Mouse (Mus musculus): Measurements from ENCODE around the gene Lmo4. TPM values are rescaled to one million over a fixed set of nuclear protein-coding genes. Genes with fewer than 3 reads are reported as not detected.

The Lmo4 gene
- total and polyA plus RNA-seq, 2 experiments from 2014 or later: 34.7 to 61.9 TPM

DNA sequence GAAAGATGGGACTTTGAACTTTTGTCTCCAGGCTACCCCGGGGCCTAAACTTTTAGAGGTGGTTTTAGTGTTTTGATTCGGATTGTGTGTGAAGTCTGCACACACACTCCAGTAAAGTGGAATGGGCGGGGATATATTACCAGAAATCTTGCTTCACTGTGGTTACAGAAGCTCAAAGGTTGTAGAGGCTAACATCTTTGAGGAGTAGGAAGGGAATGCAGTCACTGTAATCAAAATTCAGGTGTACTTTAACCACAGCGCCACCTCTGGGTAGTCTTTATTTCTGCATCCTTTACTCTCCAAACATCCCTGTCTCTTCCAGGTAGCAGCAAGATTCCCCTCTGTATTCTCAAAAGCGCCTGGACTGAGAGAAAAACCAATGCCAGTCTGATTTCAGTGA lies 2.5 kb upstream of the Lmo4 start:
- no peak overlapping the region for H3K4me2 ChIP-seq (ENCODE audit: low read depth, low read length)
- TF ChIP-seq CTCF (IDR thresholded peaks at IDR 0.05; ENCODE audit: low read depth) (peak; percentile 70), EP300 (IDR thresholded peaks at IDR 0.05; ENCODE audit: low read depth) (no peak)
- 55% methylated on average over 5 of the region's 5 CpGs for WGBS
- H3K4me1 ChIP-seq (ENCODE audit: control insufficient read depth, insufficient read depth): peaks cover 4% of the 10 kb centered on the region
- no peak overlapping the region for H3K27ac ChIP-seq (ENCODE audit: low read depth)
- no peak overlapping the region for H3K9ac ChIP-seq (replicated peaks; ENCODE audit: low read depth, low read length)
- no peaks in the 10 kb centered on the region for H3K27me3 ChIP-seq (ENCODE audit: control insufficient read depth, insufficient read depth, low read length)
- no peak overlapping the region for H3K4me3 ChIP-seq (ENCODE audit: low read depth, low read length)
- peak; percentile 60 for DNase-seq (ENCODE audit: low spot score)
- no peaks in the 10 kb centered on the region for H3K9me3 ChIP-seq (replicated peaks; ENCODE audit: control insufficient read depth, low read length)
- H3K36me3 ChIP-seq (replicated peaks; ENCODE audit: control insufficient read depth, insufficient read depth, low read length): no peaks in the 10 kb centered on the region
- ATAC-seq (ENCODE audit: insufficient read depth, low read depth): no peak

DNA sequence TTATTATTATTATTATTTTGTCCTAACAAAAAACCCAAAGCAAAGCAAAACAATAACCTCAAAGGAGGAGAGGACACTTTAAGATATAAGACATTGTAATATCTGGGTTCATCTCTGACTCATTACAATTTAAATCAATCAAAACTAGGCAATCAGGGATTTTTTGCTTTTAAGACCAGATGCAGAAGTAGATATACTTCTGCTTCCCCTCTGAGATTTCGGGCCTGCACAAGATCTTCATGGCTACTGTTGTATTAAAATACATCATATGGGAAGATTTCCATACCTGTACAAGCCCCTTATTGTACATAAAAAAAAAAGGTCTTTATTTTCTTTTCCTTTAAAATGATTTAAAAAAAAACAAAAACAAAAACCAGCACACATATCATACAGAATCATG lies 1.9 kb upstream of the Lmo4 start:
- peaks cover 4% of the 10 kb centered on the region for H3K4me1 ChIP-seq (ENCODE audit: control insufficient read depth, insufficient read depth)
- no peaks in the 10 kb centered on the region for H3K27me3 ChIP-seq (ENCODE audit: control insufficient read depth, insufficient read depth, low read length)
- H3K4me2 ChIP-seq (ENCODE audit: low read depth, low read length): no peak overlapping the region
- ATAC-seq (ENCODE audit: insufficient read depth, low read depth) (no peak), DNase-seq (ENCODE audit: low spot score) (no peak)
- TF ChIP-seq CTCF (IDR thresholded peaks at IDR 0.05; ENCODE audit: low read depth) (no peak), EP300 (IDR thresholded peaks at IDR 0.05; ENCODE audit: low read depth) (no peak)
- no peak overlapping the region for H3K9ac ChIP-seq (replicated peaks; ENCODE audit: low read depth, low read length)
- no peak overlapping the region for H3K4me3 ChIP-seq (ENCODE audit: low read depth, low read length)
- 98% methylated on average over 1 of the region's 1 CpGs for WGBS
- H3K9me3 ChIP-seq (replicated peaks; ENCODE audit: control insufficient read depth, low read length): no peaks in the 10 kb centered on the region
- no peak overlapping the region for H3K27ac ChIP-seq (ENCODE audit: low read depth)
- no peaks in the 10 kb centered on the region for H3K36me3 ChIP-seq (replicated peaks; ENCODE audit: control insufficient read depth, insufficient read depth, low read length)

DNA sequence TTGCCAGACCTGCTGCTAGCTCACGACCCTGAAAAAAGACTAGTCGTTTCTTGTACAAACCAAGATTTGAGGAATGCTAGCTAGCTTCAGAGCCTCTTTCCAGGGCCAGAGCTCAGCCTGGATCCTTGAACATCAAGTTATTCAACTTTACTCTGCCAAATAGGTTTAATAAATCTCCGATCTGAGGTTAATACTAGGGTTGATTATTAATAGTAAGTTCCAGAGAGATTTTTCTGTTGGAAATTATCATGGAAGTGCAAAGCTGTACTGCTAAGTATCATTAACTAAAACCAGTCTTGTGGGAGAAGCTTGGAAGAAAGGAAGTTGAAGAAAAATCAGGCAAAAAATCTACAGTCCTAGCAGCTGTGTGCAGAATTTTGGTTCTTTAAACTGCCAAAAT lies 1.2 kb upstream of the Lmo4 start:
- Histone ChIP-seq H3K4me2 (ENCODE audit: low read depth, low read length) (peak overlapping the region; percentile 93), H3K9ac (replicated peaks; ENCODE audit: low read depth, low read length) (peak overlapping the region; percentile 87; the same call in 1 of the 2 replicates), H3K4me3 (ENCODE audit: low read depth, low read length) (peak overlapping the region; percentile 70), H3K9me3 (replicated peaks; ENCODE audit: control insufficient read depth, low read length) (no peaks in the 10 kb centered on the region), H3K27ac (ENCODE audit: low read depth) (peak overlapping the region; percentile 97), H3K36me3 (replicated peaks; ENCODE audit: control insufficient read depth, insufficient read depth, low read length) (no peaks in the 10 kb centered on the region), H3K27me3 (ENCODE audit: control insufficient read depth, insufficient read depth, low read length) (no peaks in the 10 kb centered on the region), H3K4me1 (ENCODE audit: control insufficient read depth, insufficient read depth) (peaks cover 9% of the 10 kb centered on the region)
- ATAC-seq (ENCODE audit: insufficient read depth, low read depth) (no peak), DNase-seq (ENCODE audit: low spot score) (no peak)
- TF ChIP-seq CTCF (IDR thresholded peaks at IDR 0.05; ENCODE audit: low read depth) (no peak), EP300 (IDR thresholded peaks at IDR 0.05; ENCODE audit: low read depth) (no peak)
- 25% methylated on average over 3 of the region's 3 CpGs for WGBS

DNA sequence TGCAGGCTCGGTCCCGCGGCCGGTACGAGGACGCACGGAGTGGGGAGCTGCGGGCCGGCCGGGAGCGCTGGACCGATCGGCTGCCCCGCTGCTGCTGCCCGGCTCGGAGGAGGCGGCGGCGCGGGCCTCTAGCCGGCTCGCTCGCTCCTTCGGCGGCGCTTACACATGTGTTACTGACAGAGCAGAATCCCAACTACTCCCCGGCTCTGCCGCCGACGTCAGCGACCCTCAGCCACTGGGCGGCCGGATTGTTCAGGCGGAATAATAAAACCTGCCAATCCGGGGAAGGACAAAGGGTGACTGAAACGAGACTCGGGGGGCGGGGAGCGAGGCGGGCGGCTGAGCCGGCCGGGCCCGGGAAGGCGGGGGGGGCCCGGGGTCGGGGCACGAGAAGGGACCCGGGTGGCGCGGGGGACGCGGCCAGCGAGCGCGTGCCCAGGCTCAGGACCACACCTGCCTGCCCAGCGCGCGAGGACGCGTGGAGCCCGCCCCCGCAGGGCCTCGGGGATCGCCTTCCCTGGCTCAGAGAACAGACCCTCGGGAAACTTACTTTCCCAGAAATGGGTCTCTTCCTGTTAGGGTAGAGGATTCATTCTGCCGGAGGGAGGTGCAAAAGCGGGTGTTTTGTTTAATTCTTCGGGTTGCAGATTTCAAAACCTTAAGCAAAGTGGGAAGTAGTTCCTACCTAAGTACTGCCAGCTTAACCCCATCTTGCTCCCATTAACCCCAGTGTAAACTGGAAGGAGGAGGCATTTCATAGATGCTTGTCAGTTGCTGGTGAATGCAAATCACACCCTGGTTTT lies 532 bp upstream of the Lmo4 start:
- peak overlapping the region; percentile 97 for H3K27ac ChIP-seq (ENCODE audit: low read depth)
- H3K9ac ChIP-seq (replicated peaks; ENCODE audit: low read depth, low read length): peak overlapping the region; percentile 87
- ATAC-seq (ENCODE audit: insufficient read depth, low read depth): peak; percentile 92
- TF ChIP-seq CTCF (IDR thresholded peaks at IDR 0.05; ENCODE audit: low read depth) (no peak), EP300 (IDR thresholded peaks at IDR 0.05; ENCODE audit: low read depth) (no peak)
- H3K4me1 ChIP-seq (ENCODE audit: control insufficient read depth, insufficient read depth): peaks cover 13% of the 10 kb centered on the region
- peak overlapping the region; percentile 70 for H3K4me3 ChIP-seq (ENCODE audit: low read depth, low read length)
- H3K4me2 ChIP-seq (ENCODE audit: low read depth, low read length): peak overlapping the region; percentile 93
- WGBS: under 1% methylated on average over 69 of the region's 69 CpGs
- H3K27me3 ChIP-seq (ENCODE audit: control insufficient read depth, insufficient read depth, low read length): no peaks in the 10 kb centered on the region
- no peaks in the 10 kb centered on the region; the same call in 1 of the 2 replicates for H3K36me3 ChIP-seq (replicated peaks; ENCODE audit: control insufficient read depth, insufficient read depth, low read length)
- no peaks in the 10 kb centered on the region for H3K9me3 ChIP-seq (replicated peaks; ENCODE audit: control insufficient read depth, low read length)
- DNase-seq (ENCODE audit: low spot score): peak; percentile 96

DNA sequence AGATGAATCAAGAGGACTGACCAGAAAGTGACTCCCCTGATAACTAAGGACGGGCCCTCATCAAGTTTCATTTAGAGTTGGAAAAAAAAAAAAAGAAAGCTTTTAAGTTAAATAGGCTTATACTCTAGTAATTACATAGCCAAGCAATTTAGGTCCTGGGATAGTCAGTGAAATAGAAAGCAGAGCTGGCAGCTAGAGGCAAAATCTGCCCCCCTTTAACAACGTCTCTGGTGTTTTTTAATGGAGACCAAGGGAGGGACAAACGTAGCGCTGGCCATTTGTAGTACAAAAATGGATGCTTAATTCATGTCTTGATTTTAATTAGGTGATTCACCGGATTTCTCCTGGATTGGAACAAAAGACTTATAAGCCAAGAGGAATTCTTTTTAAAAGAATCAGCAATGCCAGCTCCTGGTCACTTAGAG lies 1.0 kb downstream of the Lmo4 start:
- Histone ChIP-seq H3K4me2 (ENCODE audit: low read depth, low read length) (peak overlapping the region; percentile 93), H3K27me3 (ENCODE audit: control insufficient read depth, insufficient read depth, low read length) (no peaks in the 10 kb centered on the region), H3K4me1 (ENCODE audit: control insufficient read depth, insufficient read depth) (peaks cover 13% of the 10 kb centered on the region), H3K4me3 (ENCODE audit: low read depth, low read length) (peak overlapping the region; percentile 70), H3K9ac (replicated peaks; ENCODE audit: low read depth, low read length) (peak overlapping the region; percentile 87), H3K9me3 (replicated peaks; ENCODE audit: control insufficient read depth, low read length) (no peaks in the 10 kb centered on the region), H3K36me3 (replicated peaks; ENCODE audit: control insufficient read depth, insufficient read depth, low read length) (no peaks in the 10 kb centered on the region; the same call in 1 of the 2 replicates), H3K27ac (ENCODE audit: low read depth) (peak overlapping the region; percentile 97)
- WGBS: 0% methylated on average over 5 of the region's 5 CpGs
- DNase-seq (ENCODE audit: low spot score) (peak; percentile 38), ATAC-seq (ENCODE audit: insufficient read depth, low read depth) (no peak)
- TF ChIP-seq CTCF (IDR thresholded peaks at IDR 0.05; ENCODE audit: low read depth): no peak
- TF ChIP-seq EP300 (IDR thresholded peaks at IDR 0.05; ENCODE audit: low read depth): no peak

Data from heart, postnatal 0 days (tissue).